Mouse (Mus musculus) heart, embryonic 15.5 days (tissue): Measurements from ENCODE around the gene Maz. TPM values are rescaled to one million over a fixed set of nuclear protein-coding genes. Genes with fewer than 3 reads are reported as not detected.

Experiments
- ATAC-seq: fragments of 200-750 bp; cut with Nextera tagmentation; replicated peaks from 2 replicates; pipeline ENCODE4 v1.8.0; 2017; ENCODE audit warnings: low read depth, moderate TSS enrichment; ENCODE audit not compliant: insufficient number of reproducible peaks, insufficient read depth, low FRiP score
- H3K27ac ChIP-seq: fragments of 300-500 bp; sonication (generic); 2 replicates; pipeline ENCODE4 v1.5.1; 2015; ENCODE audit warnings: mild to moderate bottlenecking, inconsistent platforms
- H3K27me3 ChIP-seq: fragments of 300-500 bp; sonication (generic); 2 replicates; pipeline ENCODE4 v1.6.1; 2015; ENCODE audit warnings: inconsistent platforms
- H3K36me3 ChIP-seq: fragments of 300-500 bp; sonication (generic); 2 replicates; pipeline ENCODE4 v1.6.1; 2015; ENCODE audit warnings: mild to moderate bottlenecking, inconsistent platforms
- H3K4me1 ChIP-seq: fragments of 300-500 bp; sonication (generic); replicated peaks from 2 replicates; pipeline ENCODE4 v1.6.1; 2015; ENCODE audit warnings: inconsistent platforms
- H3K4me2 ChIP-seq: fragments of 300-500 bp; sonication (generic); 2 replicates; pipeline ENCODE4 v1.6.1; 2015; ENCODE audit warnings: inconsistent platforms, mild to moderate bottlenecking, moderate library complexity
- H3K4me3 ChIP-seq: fragments of 300-500 bp; sonication (generic); 2 replicates; pipeline ENCODE4 v1.5.1; 2015; ENCODE audit warnings: mild to moderate bottlenecking, inconsistent platforms
- H3K9ac ChIP-seq: fragments of 300-500 bp; sonication (generic); 2 replicates; pipeline ENCODE4 v1.6.1; 2015; ENCODE audit warnings: mild to moderate bottlenecking, inconsistent platforms
- H3K9me3 ChIP-seq: fragments of 300-500 bp; sonication (generic); replicated peaks from 2 replicates; pipeline ENCODE4 v1.6.1; 2016; ENCODE audit warnings: inconsistent platforms
- WGBS: fragments of 180-500 bp; shearing (Covaris S2); methylation state at CpG from one replicate; pipeline ENCODE4 v1.1.7; 2015; ENCODE audit warnings: mixed read lengths; 5-methylcytosine and 5-hydroxymethylcytosine counted together
- polyA plus RNA-seq: library from polyadenylated mRNA; unstranded; fragments of >200 nt; fragmentation: Nextera tagmentation; extraction: Ambion mirVana; gene quantifications from 2 replicates; pipeline ENCODE4 v1.2.1, GENCODE M21; 2015

Gene Maz
- polyA plus RNA-seq, 1 experiment from 2014 or later, result 35.6 TPM

DNA sequence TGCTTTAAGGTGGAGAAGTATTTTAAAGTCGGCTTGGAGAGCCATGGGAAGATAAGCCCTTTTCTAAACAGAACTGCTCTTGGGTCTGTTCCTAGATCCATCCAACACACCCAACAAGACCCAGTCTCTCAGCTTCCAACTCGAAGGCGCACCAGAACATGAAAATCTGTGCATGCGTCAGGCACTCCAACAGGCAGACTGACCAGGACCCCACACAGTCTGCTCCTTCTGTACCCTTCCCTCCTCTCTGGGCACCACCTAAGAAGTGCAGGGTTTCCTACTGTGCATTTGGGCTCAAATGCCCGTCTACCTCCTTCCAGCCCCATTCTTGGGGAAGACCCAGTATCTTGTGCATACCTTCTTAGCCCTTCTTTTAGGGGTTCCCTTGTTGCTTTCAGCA, 6.3 kb downstream of the Maz start:
- ATAC-seq, result no peak
- Histone ChIP-seq H3K27me3 (no peaks in the 10 kb centered on the region), H3K9me3 (no peaks in the 10 kb centered on the region), H3K36me3 (peaks cover 20% of the 10 kb centered on the region), H3K9ac (peak overlapping the region; percentile 66), H3K4me1 (peaks cover 74% of the 10 kb centered on the region), H3K4me2 (peak overlapping the region; percentile 82), H3K27ac (peak overlapping the region; percentile 44; the same call in 1 of the 2 replicates), H3K4me3 (peak overlapping the region; percentile 53)
- 49% methylated on average over 5 of the region's 5 CpGs for WGBS

DNA sequence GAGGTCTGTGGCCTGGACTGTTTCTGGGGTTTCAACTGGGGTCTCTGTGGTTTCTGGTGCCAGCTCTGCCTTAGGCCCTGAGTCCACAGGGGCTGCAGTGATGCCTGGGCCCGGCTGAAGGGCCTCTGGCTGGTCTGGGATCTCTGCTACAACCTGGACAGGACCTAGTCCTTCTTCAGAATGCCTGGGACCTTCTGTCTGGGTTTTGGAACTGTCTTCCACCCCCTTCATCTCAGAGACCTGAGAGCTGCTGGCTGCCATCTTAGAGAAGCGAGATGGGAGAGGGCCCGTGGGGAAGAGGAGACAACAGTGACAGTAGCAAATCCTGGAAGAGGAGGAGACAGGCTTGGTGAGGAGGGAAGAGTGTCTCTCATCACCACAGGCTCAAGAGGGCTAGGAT, 6.8 kb downstream of the Maz start:
- peaks cover 77% of the 10 kb centered on the region for H3K4me1 ChIP-seq

DNA sequence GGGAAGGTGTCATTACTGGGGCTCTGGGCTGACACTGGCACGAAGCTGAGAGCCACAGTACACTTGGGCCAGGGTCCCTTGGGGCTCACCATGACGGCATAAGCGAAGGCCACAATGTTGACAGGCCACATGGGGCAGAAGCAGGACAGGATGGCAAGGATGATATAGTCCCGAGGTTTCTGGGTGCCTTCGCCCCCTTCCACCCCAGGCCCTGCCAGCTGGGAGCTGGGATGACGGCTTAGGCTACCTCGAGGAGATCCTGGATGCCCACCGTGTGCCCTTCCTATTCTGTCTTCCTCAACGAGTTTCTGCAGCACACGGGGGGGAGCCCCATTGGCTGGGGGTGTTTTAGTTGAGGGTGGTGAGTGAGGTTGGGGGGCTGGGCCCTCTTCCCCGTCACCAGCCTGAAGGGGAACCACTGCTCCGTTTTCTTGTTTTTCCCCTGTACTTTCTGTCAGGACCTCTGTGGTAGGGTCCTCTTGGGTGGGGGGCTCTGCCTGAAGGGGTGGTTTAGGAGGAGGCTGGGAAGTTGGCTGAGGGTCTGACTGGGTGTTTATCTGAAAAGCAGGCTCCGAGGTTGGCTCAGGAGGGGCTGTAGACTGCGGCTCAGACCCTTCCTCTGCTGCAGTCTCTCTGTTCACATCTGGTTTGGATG, 7.4 kb downstream of the Maz start:
- no peaks in the 10 kb centered on the region for H3K9me3 ChIP-seq
- no peaks in the 10 kb centered on the region for H3K27me3 ChIP-seq
- peaks cover 77% of the 10 kb centered on the region for H3K4me1 ChIP-seq
- H3K4me3 ChIP-seq, result no peak overlapping the region
- H3K36me3 ChIP-seq, result peaks cover 24% of the 10 kb centered on the region
- peak overlapping the region; percentile 44; the same call in 1 of the 2 replicates for H3K27ac ChIP-seq
- no peak for ATAC-seq
- H3K4me2 ChIP-seq, result peak overlapping the region; percentile 82
- no peak overlapping the region for H3K9ac ChIP-seq
- 75% methylated on average over 14 of the region's 14 CpGs for WGBS

More for the DNA sequence above, 6.8 kb downstream of the Maz start:
- no peak for ATAC-seq
- H3K9ac ChIP-seq, result no peak overlapping the region
- WGBS, result 74% methylated on average over 3 of the region's 3 CpGs
- H3K4me2 ChIP-seq, result peak overlapping the region; percentile 82
- peak overlapping the region; percentile 53 for H3K4me3 ChIP-seq
- peak overlapping the region; percentile 44; the same call in 1 of the 2 replicates for H3K27ac ChIP-seq
- no peaks in the 10 kb centered on the region for H3K27me3 ChIP-seq
- peaks cover 22% of the 10 kb centered on the region for H3K36me3 ChIP-seq
- H3K9me3 ChIP-seq, result no peaks in the 10 kb centered on the region

GRCm38 (mm10) chr7:127018416-127019305, 8.2 kb downstream of the Maz start:
- Histone ChIP-seq H3K4me1 (peaks cover 76% of the 10 kb centered on the region), H3K9ac (no peak overlapping the region), H3K9me3 (no peaks in the 10 kb centered on the region), H3K4me2 (no peak overlapping the region), H3K4me3 (no peak overlapping the region), H3K27ac (peak overlapping the region; percentile 99; the same call in 1 of the 2 replicates), H3K27me3 (no peaks in the 10 kb centered on the region), H3K36me3 (peaks cover 21% of the 10 kb centered on the region)
- WGBS, result 81% methylated on average over 15 of the region's 15 CpGs
- ATAC-seq, result no peak

GRCm38 (mm10) chr7:127017950-127018345, 8.9 kb downstream of the Maz start:
- Histone ChIP-seq H3K27me3 (no peaks in the 10 kb centered on the region), H3K4me2 (no peak overlapping the region), H3K36me3 (peaks cover 17% of the 10 kb centered on the region), H3K27ac (peak overlapping the region; percentile 99), H3K4me3 (no peak overlapping the region), H3K9me3 (no peaks in the 10 kb centered on the region), H3K9ac (no peak overlapping the region), H3K4me1 (peaks cover 75% of the 10 kb centered on the region)
- ATAC-seq, result no peak
- WGBS, result 39% methylated on average over 6 of the region's 6 CpGs

GRCm38 (mm10) chr7:127016971-127017949, 9.6 kb downstream of the Maz start, which contains the start of gene Pagr1a:
Gene Pagr1a, minus strand, starts transcription at chr7:127017352.
- peak within 1 kb of the TSS; percentile 88 for H3K4me2 ChIP-seq
- peak within 1 kb of the TSS; percentile 93 for H3K9ac ChIP-seq
- H3K4me1 ChIP-seq, result peaks cover 68% of the 10 kb centered on the region
- H3K27ac ChIP-seq, result peak within 1 kb of the TSS; percentile 99
- ATAC-seq, result peak; percentile 79
- H3K4me3 ChIP-seq, result peak within 1 kb of the TSS; percentile 77
- WGBS, result 4% methylated on average over 39 of the region's 39 CpGs
- H3K27me3 ChIP-seq, result no peaks in the 10 kb centered on the region
- peaks cover 14% of the 10 kb centered on the region; the same call in 1 of the 2 replicates for H3K36me3 ChIP-seq
- no peaks in the 10 kb centered on the region for H3K9me3 ChIP-seq

DNA sequence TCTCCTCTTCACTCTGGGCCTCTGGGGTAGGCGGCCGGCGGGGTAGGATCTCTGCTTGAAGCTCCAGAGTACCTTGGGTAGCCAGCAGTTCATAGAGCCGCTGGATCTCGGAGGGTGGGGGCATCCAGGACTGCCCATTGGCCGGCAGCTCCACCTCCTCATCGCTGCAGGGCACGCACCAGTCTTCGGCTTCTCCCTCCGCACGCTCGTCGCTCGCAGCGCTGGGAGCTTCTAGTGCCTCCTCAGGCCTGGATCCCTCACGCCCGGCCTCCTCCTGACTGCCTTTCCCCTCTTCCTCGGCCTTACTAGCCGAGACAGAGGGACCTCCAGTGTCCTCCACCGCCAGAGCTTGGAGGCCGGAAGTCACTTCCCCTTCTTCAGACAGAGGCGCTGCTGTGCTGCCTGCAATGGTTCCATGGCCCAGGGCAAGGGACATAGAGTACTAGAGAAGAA, 10.3 kb downstream of the Maz start:
- Histone ChIP-seq H3K9me3 (no peaks in the 10 kb centered on the region), H3K36me3 (peaks cover 11% of the 10 kb centered on the region; the same call in 1 of the 2 replicates), H3K4me3 (peak overlapping the region; percentile 77), H3K27ac (peak overlapping the region; percentile 99), H3K4me2 (peak overlapping the region; percentile 88), H3K4me1 (peaks cover 61% of the 10 kb centered on the region), H3K9ac (peak overlapping the region; percentile 93), H3K27me3 (no peaks in the 10 kb centered on the region)
- peak; percentile 54 for ATAC-seq
- WGBS, result 0% methylated on average over 22 of the region's 22 CpGs

- H3K9ac ChIP-seq, result peak within 1 kb of the TSS; percentile 93
- H3K9me3 ChIP-seq, result no peaks in the 10 kb centered on the region
- ATAC-seq, result no peak
- peak within 1 kb of the TSS; percentile 77 for H3K4me3 ChIP-seq
- H3K36me3 ChIP-seq, result peaks cover 11% of the 10 kb centered on the region; the same call in 1 of the 2 replicates
- peaks cover 59% of the 10 kb centered on the region for H3K4me1 ChIP-seq
- peak within 1 kb of the TSS; percentile 99 for H3K27ac ChIP-seq
- H3K4me2 ChIP-seq, result peak within 1 kb of the TSS; percentile 88
- no peaks in the 10 kb centered on the region for H3K27me3 ChIP-seq
These were observed 10.6 kb downstream of the Maz start, which contains the start of gene Pagr1b for GRCm38 (mm10) chr7:127016481-127016485. Gene Pagr1b, minus strand, starts transcription at chr7:127016484.

- peak; percentile 28; the same call in 1 of the 2 replicates for ATAC-seq
- H3K9me3 ChIP-seq, result no peaks in the 10 kb centered on the region
- peak overlapping the region; percentile 99 for H3K27ac ChIP-seq
- peaks cover 57% of the 10 kb centered on the region for H3K4me1 ChIP-seq
- H3K4me2 ChIP-seq, result peak overlapping the region; percentile 88
- WGBS, result 2% methylated on average over 10 of the region's 10 CpGs
- peak overlapping the region; percentile 93 for H3K9ac ChIP-seq
- H3K4me3 ChIP-seq, result peak overlapping the region; percentile 77
- peaks cover 11% of the 10 kb centered on the region; the same call in 1 of the 2 replicates for H3K36me3 ChIP-seq
- no peaks in the 10 kb centered on the region for H3K27me3 ChIP-seq
These were observed 10.8 kb downstream of the Maz start for GRCm38 (mm10) chr7:127016081-127016480.

GRCm38 (mm10) chr7:127014993-127015392, 11.8 kb downstream of the Maz start:
- ATAC-seq, result no peak
- Histone ChIP-seq H3K4me3 (no peak overlapping the region), H3K4me1 (peaks cover 46% of the 10 kb centered on the region), H3K27ac (no peak overlapping the region), H3K36me3 (peaks cover 11% of the 10 kb centered on the region; the same call in 1 of the 2 replicates), H3K9ac (no peak overlapping the region), H3K4me2 (peak overlapping the region; percentile 88), H3K9me3 (no peaks in the 10 kb centered on the region), H3K27me3 (no peaks in the 10 kb centered on the region)
- 84% methylated on average over 12 of the region's 12 CpGs for WGBS

- peak within 1 kb of the TSS; percentile 88 for H3K4me2 ChIP-seq
- peak within 1 kb of the TSS; percentile 56 for H3K9ac ChIP-seq
- WGBS, result 18% methylated on average over 11 of the region's 11 CpGs
- H3K27ac ChIP-seq, result peak within 1 kb of the TSS; percentile 60
- H3K27me3 ChIP-seq, result no peaks in the 10 kb centered on the region
- ATAC-seq, result no peak
- peaks cover 11% of the 10 kb centered on the region; the same call in 1 of the 2 replicates for H3K36me3 ChIP-seq
- H3K9me3 ChIP-seq, result no peaks in the 10 kb centered on the region
- peaks cover 40% of the 10 kb centered on the region for H3K4me1 ChIP-seq
- peak within 1 kb of the TSS; percentile 77 for H3K4me3 ChIP-seq
These were observed 12.5 kb downstream of the Maz start, which contains the start of gene Mvp for GRCm38 (mm10) chr7:127014320-127014719. Gene Mvp, minus strand, starts transcription at chr7:127014621.
